Mouse (Mus musculus) megakaryocyte, adult 5-6 weeks (primary cell): ENCODE measurements at regions not wholly inside any gene's neighbourhood (a gene's known extent, or its start where the extent isn't known, plus 50 kb on each side); places are given as distances from the start of the nearest gene placed in this dataset.

Source experiments
- ATAC-seq: 2 replicates; pipeline ENCODE4 v1.8.0; 2016; ENCODE audit warnings: mild to moderate bottlenecking, inconsistent platforms; ENCODE audit not compliant: poor library complexity, severe bottlenecking

GRCm38 (mm10) chr9:83276291-83276690, 129.8 kb upstream of the Hmgn3 start:
- no peak for ATAC-seq

GRCm38 (mm10) chr9:83273361-83273975, 127.0 kb upstream of the Hmgn3 start:
- no peak for ATAC-seq

- no peak for ATAC-seq
Observed at GRCm38 (mm10) chr9:83265736-83266135, 119.3 kb upstream of the Hmgn3 start.

GRCm38 (mm10) chr9:83259511-83259910, 113.0 kb upstream of the Hmgn3 start:
- no peak for ATAC-seq

GRCm38 (mm10) chr9:83258986-83259385, 112.5 kb upstream of the Hmgn3 start:
- no peak for ATAC-seq

- no peak for ATAC-seq
Observed at GRCm38 (mm10) chr9:83258476-83258875, 112.0 kb upstream of the Hmgn3 start.

- no peak for ATAC-seq
Observed at GRCm38 (mm10) chr9:83254356-83254755, 107.9 kb upstream of the Hmgn3 start.

- ATAC-seq, result no peak
Observed at GRCm38 (mm10) chr9:83253789-83254188, 107.3 kb upstream of the Hmgn3 start.

GRCm38 (mm10) chr9:83251793-83252192, 105.3 kb upstream of the Hmgn3 start:
- ATAC-seq, result no peak

- no peak for ATAC-seq
Observed at GRCm38 (mm10) chr9:83249871-83250270, 103.4 kb upstream of the Hmgn3 start.

GRCm38 (mm10) chr9:83248164-83248730, 101.8 kb upstream of the Hmgn3 start:
- ATAC-seq, result no peak

- ATAC-seq, result no peak
Observed at GRCm38 (mm10) chr9:83247066-83247668, 100.7 kb upstream of the Hmgn3 start.

- ATAC-seq, result no peak
Observed at GRCm38 (mm10) chr9:83241119-83241518, 94.6 kb upstream of the Hmgn3 start.

GRCm38 (mm10) chr9:83239097-83239496, 92.6 kb upstream of the Hmgn3 start:
- no peak for ATAC-seq

- ATAC-seq, result no peak
Observed at GRCm38 (mm10) chr9:83221866-83222265, 75.4 kb upstream of the Hmgn3 start.

GRCm38 (mm10) chr9:83202583-83202982, 56.1 kb upstream of the Hmgn3 start:
- ATAC-seq, result no peak

- ATAC-seq, result no peak
Observed at GRCm38 (mm10) chr9:83199771-83200170, 53.3 kb upstream of the Hmgn3 start.

GRCm38 (mm10) chr9:83199176-83199575, 52.7 kb upstream of the Hmgn3 start:
- ATAC-seq, result no peak

- no peak for ATAC-seq
Observed at GRCm38 (mm10) chr9:83197013-83197412, 50.5 kb upstream of the Hmgn3 start.
